Mouse (Mus musculus): ENCODE measurements around the gene Hras. TPM values are rescaled to one million over a fixed set of nuclear protein-coding genes. Genes with fewer than 3 reads are reported as not detected.

Gene Hras
- polyA plus RNA-seq, 1 experiment: 96.0 TPM

- WGBS: 63% methylated on average over 3 of the region's 3 CpGs
- Histone ChIP-seq H3K4me3 (ENCODE audit: insufficient read depth, low read depth, low read length) (no peak overlapping the region), H3K4me1 (ENCODE audit: control insufficient read depth, insufficient read depth, low read length) (peaks cover 9% of the 10 kb centered on the region), H3K27ac (ENCODE audit: insufficient read depth, low read depth, low read length) (no peak overlapping the region), H3K36me3 (ENCODE audit: control insufficient read depth, insufficient read depth, low read length) (no peaks in the 10 kb centered on the region), H3K27me3 (replicated peaks; ENCODE audit: control insufficient read depth, insufficient read depth, low read length) (no peaks in the 10 kb centered on the region)
- no peak for TF ChIP-seq POLR2A (IDR thresholded peaks at IDR 0.05; ENCODE audit: low read depth, low read length)
- TF ChIP-seq CTCF (conservative IDR thresholded peaks at IDR 0.05; ENCODE audit: insufficient read depth, insufficient read length, low read depth, low read length): no peak
- DNase-seq: no peak
These were observed 24.3 kb upstream of the Hras start for GRCm38 (mm10) chr7:141218141-141218540.

DNA sequence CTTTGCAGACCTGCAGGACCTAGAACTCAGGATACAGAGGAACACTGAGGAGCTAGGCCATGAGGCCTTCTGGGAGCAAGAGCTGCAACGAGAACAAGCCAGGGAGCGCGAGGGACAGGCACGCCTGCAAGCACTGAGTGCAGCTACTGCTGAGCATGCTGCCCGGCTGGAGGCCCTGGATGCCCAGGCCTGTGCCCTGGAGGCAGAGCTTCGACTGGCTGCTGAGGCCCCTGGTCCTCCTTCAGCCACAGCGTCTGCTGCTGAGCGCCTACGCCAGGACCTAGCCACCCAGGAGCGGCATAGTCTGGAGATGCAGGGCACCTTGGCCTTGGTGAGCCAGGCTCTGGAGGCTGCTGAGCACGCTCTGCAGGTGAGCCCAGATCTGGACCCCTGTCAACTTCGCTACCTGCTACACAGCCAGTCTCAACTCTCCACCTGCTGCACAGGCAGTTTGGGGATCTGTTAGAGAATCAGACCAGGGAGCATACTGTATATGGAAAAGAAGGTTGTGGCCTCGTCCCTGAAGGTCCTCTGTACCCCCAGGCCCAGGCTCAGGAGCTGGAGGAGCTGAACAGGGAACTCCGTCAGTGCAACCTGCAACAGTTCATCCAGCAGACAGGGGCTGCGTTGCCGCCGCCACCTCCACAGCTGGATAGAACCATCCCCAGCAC, 23.7 kb upstream of the Hras start:
- TF ChIP-seq CTCF (conservative IDR thresholded peaks at IDR 0.05; ENCODE audit: insufficient read depth, insufficient read length, low read depth, low read length) (no peak), POLR2A (IDR thresholded peaks at IDR 0.05; ENCODE audit: low read depth, low read length) (no peak)
- H3K27me3 ChIP-seq (replicated peaks; ENCODE audit: control insufficient read depth, insufficient read depth, low read length): no peaks in the 10 kb centered on the region
- no peak for DNase-seq
- H3K27ac ChIP-seq (ENCODE audit: insufficient read depth, low read depth, low read length): peak overlapping the region; percentile 69; the same call in 1 of the 2 replicates
- WGBS: 70% methylated on average over 17 of the region's 17 CpGs
- no peaks in the 10 kb centered on the region for H3K36me3 ChIP-seq (ENCODE audit: control insufficient read depth, insufficient read depth, low read length)
- peak overlapping the region; percentile 27 for H3K4me3 ChIP-seq (ENCODE audit: insufficient read depth, low read depth, low read length)
- peaks cover 5% of the 10 kb centered on the region for H3K4me1 ChIP-seq (ENCODE audit: control insufficient read depth, insufficient read depth, low read length)

DNA sequence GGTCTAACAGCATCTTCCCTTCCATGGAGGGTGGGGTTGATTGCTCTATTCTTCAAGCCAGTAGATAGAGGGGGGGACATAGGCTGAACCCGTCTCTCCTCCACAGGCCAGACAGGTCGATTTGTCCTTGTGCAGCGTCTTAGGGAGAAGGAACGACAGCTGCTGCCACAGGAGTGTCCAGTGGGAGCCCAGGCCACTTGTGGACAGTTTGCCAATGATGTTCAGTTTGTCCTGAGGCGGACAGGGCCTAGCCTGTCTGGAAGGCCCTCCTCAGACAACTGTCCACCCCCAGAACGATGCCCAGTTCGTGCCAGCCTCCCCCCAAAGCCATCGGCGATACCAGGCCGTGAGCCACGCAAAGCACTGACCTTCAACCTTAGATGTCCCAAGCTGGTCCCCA, 23.1 kb upstream of the Hras start:
- TF ChIP-seq POLR2A (IDR thresholded peaks at IDR 0.05; ENCODE audit: low read depth, low read length) (no peak), CTCF (conservative IDR thresholded peaks at IDR 0.05; ENCODE audit: insufficient read depth, insufficient read length, low read depth, low read length) (no peak)
- H3K27ac ChIP-seq (ENCODE audit: insufficient read depth, low read depth, low read length): peak overlapping the region; percentile 69

DNA sequence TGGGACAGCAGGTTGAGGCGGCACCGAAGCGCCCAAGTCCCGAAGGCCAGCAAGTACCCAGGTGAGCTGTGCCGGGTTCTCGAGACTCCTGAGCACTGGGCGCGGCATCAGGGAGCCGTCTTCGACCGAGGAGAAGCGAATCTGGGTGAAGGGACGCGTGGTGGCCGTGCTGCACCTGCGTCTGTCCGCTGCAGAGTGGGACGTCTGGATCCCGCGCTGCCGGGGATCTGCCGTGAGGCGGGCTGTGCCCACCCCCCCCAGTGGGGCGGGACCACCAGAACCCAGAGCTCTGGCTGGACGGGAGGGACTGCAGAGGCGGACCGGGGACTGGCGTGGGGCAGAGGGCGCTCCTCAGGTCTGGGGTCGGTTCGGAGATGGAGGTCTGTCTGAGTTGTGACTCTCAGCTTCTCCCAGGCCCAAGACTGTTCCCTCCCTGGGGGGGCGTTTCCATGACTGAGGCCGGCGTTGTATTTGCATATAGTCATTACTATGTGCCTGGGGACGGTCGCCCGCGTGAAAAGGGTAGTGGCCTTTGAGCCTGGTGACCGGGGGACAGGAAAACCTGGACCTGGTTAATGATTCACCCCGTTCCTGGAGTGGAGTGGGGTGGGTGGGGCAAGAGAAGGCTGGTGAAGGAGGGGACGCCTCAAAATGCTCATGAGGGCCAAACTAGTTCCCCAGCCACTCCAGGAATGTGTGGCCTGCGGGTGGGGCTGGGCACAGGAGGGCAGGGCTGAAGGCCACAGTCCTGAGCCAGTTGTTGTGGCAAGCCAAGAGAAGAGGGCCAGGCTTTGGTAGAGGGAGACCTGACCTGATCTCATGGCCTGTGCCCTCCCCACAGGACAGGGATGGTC, 22.3 kb upstream of the Hras start:
- no peak for TF ChIP-seq CTCF (conservative IDR thresholded peaks at IDR 0.05; ENCODE audit: insufficient read depth, insufficient read length, low read depth, low read length)
- TF ChIP-seq POLR2A (IDR thresholded peaks at IDR 0.05; ENCODE audit: low read depth, low read length): peak; percentile 3
- DNase-seq: peak; percentile 98
- no peaks in the 10 kb centered on the region; the same call in 1 of the 2 replicates for H3K4me1 ChIP-seq (ENCODE audit: control insufficient read depth, insufficient read depth, low read length)
- H3K36me3 ChIP-seq (ENCODE audit: control insufficient read depth, insufficient read depth, low read length): no peaks in the 10 kb centered on the region
- peak overlapping the region; percentile 67 for H3K4me3 ChIP-seq (ENCODE audit: insufficient read depth, low read depth, low read length)
- peak overlapping the region; percentile 88 for H3K27ac ChIP-seq (ENCODE audit: insufficient read depth, low read depth, low read length)
- H3K27me3 ChIP-seq (replicated peaks; ENCODE audit: control insufficient read depth, insufficient read depth, low read length): no peaks in the 10 kb centered on the region
- WGBS: 1% methylated on average over 42 of the region's 42 CpGs

More for the DNA sequence above, 23.1 kb upstream of the Hras start:
- Histone ChIP-seq H3K36me3 (ENCODE audit: control insufficient read depth, insufficient read depth, low read length) (no peaks in the 10 kb centered on the region), H3K4me1 (ENCODE audit: control insufficient read depth, insufficient read depth, low read length) (no peaks in the 10 kb centered on the region; the same call in 1 of the 2 replicates), H3K27me3 (replicated peaks; ENCODE audit: control insufficient read depth, insufficient read depth, low read length) (no peaks in the 10 kb centered on the region), H3K4me3 (ENCODE audit: insufficient read depth, low read depth, low read length) (peak overlapping the region; percentile 27)
- no peak for DNase-seq
- WGBS: 57% methylated on average over 11 of the region's 11 CpGs

- Histone ChIP-seq H3K27me3 (replicated peaks; ENCODE audit: control insufficient read depth, insufficient read depth, low read length) (no peaks in the 10 kb centered on the region), H3K4me3 (ENCODE audit: insufficient read depth, low read depth, low read length) (peak within 1 kb of the TSS; percentile 67), H3K27ac (ENCODE audit: insufficient read depth, low read depth, low read length) (peak within 1 kb of the TSS; percentile 88), H3K36me3 (ENCODE audit: control insufficient read depth, insufficient read depth, low read length) (no peaks in the 10 kb centered on the region), H3K4me1 (ENCODE audit: control insufficient read depth, insufficient read depth, low read length) (no peaks in the 10 kb centered on the region; the same call in 1 of the 2 replicates)
- WGBS: 2% methylated on average over 41 of the region's 41 CpGs
- DNase-seq: peak; percentile 99
- TF ChIP-seq CTCF (conservative IDR thresholded peaks at IDR 0.05; ENCODE audit: insufficient read depth, insufficient read length, low read depth, low read length): no peak
- peak; percentile 20 for TF ChIP-seq POLR2A (IDR thresholded peaks at IDR 0.05; ENCODE audit: low read depth, low read length)
These were observed 21.5 kb upstream of the Hras start, which contains the start of gene Rassf7 for GRCm38 (mm10) chr7:141215101-141215879. TSS of gene Rassf7 (plus strand) at chr7:141215860.

- Histone ChIP-seq H3K27me3 (replicated peaks; ENCODE audit: control insufficient read depth, insufficient read depth, low read length) (no peaks in the 10 kb centered on the region), H3K4me1 (ENCODE audit: control insufficient read depth, insufficient read depth, low read length) (no peaks in the 10 kb centered on the region; the same call in 1 of the 2 replicates), H3K4me3 (ENCODE audit: insufficient read depth, low read depth, low read length) (no peak overlapping the region), H3K36me3 (ENCODE audit: control insufficient read depth, insufficient read depth, low read length) (no peaks in the 10 kb centered on the region), H3K27ac (ENCODE audit: insufficient read depth, low read depth, low read length) (no peak overlapping the region)
- TF ChIP-seq CTCF (conservative IDR thresholded peaks at IDR 0.05; ENCODE audit: insufficient read depth, insufficient read length, low read depth, low read length) (no peak), POLR2A (IDR thresholded peaks at IDR 0.05; ENCODE audit: low read depth, low read length) (no peak)
- DNase-seq: no peak
- WGBS: 81% methylated on average over 3 of the region's 3 CpGs
These were observed 20.5 kb upstream of the Hras start for GRCm38 (mm10) chr7:141214310-141214709.
